Mouse (Mus musculus) 3T3-L1 (cell line): Measurements from ENCODE around the gene Pcyt1a.
"Not testable (repeated sequence)": the region's sequence is repeated elsewhere in the genome, so short reads cannot be mapped to it uniquely, and the experiment has no call there.

Experiments
- DNase-seq: peaks from one replicate; pipeline ENCODE4 v3.0.0-alpha.2; 2015; ENCODE audit warnings: low read depth, low spot score

Pcyt1a gene

DNA sequence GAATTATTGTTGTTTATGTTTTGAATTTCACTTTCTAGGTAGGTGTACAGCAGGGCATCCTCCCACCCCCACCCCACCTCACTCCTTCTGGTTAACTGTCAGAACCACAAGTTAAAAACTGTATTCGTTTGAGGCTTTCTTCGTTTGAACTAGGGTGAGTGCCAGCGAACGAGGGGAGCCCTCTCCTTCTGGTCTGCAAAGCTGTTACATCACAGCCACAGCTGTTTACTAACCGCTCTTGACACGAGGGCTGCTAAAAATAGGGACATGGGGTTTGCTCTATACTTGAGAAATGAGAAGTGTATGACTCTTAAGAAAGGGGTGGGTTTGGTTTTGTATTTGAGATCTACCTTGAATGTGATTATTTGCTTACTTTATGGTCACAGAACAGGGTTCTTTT, 3.3 kb downstream of the Pcyt1a start:
- DNase-seq: no peak

DNA sequence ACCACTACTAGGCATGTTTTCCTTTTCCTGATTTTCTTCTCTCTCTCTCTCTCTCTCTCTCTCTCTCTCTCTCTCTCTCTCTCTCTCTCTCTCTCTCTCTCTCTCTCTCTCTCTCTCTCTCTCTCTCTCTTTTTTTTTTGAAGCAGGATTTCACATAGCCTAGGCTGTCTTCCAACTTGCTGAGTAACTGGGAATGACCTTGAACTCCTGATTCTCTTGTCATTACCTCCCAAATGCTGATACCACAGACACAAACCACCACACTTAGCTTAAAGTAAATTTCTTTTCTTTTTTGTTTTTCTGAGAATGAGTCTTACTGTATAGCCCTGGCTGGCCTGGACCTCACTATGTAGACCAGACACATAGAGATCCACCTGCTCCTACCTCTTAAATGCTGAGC, 4.0 kb downstream of the Pcyt1a start:
- peak; percentile 29 for DNase-seq

DNA sequence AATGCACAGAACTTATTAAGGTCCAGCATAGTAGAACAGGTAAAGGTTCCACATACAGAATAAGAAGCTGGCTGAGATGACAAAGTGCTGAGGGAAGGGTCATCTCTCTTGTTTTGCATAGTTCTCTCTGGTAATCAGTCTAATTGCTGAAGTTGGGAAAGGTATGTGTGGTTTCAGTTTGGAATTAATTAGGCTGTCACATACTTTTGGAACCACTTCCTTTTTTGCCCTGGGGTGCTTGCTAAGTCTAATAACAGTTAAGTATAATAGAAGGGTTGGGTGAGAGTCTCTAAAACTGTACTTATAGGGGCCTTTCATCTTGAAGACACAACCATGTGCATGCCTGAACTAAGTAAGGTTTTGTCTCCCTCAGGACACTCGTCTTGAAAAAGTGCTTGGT, 5.9 kb downstream of the Pcyt1a start:
- DNase-seq: no peak

DNA sequence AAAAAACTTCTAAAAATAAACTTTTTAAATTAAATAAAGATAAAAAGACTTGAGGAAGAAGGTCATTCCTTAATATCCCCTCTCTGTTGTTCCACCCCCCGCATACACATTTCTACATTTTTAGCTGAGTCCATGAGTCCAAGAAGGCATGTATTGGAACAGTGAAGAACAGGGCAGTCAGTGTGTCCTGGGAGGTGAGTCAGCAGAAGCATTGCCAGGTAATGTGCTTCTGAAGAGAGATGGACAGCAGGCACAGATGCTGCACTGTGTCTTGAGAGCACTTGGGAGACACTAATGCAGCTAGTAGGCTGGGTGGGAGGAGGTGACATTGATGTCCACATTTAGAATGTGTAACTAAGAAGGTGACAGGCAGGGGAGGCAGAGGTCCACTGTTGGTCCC, 6.5 kb downstream of the Pcyt1a start:
- peak; percentile 37 for DNase-seq

DNA sequence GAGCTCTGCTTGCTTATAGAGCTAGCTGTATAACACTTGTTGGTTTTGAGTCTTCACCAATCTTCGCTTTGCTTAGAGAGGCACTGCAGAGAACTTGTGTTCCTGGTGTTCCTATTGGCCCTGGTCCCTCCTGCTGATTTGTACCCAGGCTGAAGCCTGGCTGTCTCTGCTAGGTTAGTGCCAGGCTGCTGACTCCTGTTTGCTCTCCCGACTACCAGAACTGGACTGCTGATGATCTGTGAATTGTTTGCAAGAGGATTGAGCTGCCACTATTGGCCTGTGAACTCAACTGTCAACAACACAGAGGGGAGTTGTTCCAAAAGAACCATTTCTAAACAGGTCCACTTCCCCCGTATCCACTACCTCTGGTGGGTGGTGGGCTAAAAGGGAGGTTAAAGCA, 10.7 kb downstream of the Pcyt1a start:
- DNase-seq: no peak

DNA sequence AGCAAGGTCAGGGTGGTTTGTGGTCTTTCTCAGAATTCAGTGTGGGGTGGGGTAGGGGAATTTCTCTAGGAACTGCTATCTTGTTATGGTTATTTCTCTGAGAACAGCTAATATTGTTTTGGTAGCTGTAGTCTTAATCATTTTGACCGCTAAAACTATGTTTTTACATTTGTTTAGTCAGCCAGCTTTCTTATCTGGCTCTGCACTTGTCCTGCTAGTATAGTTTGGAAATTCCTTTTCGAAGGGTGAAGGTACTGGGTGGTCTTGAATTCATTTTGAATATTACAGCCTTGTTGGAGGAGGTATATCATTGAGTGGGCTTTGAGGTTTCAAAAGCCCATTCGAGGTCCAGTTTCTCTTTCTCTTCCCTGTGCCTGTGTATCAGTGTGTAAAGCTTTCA, 13.9 kb downstream of the Pcyt1a start:
- DNase-seq: not testable (repeated sequence)

DNA sequence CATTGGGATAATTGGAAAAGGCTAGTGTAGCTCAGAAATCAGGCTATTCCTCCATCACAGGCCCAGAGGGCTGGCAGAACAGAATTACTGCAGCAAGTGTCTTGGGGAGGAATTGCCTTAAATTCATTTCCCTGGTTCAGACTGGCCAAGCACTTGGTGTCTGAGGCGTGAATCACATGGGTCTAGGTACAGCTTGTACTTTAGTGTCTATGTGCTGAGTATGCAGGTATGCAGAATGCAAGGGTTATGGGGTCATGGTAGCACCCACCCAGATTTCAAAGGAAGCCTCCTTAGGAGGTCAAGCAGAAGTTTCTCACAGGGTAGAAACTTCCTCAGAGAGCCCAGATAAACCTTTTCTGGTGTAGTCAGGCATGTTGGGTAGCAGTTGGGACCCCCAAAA, 14.8 kb downstream of the Pcyt1a start:
- DNase-seq: no peak

DNA sequence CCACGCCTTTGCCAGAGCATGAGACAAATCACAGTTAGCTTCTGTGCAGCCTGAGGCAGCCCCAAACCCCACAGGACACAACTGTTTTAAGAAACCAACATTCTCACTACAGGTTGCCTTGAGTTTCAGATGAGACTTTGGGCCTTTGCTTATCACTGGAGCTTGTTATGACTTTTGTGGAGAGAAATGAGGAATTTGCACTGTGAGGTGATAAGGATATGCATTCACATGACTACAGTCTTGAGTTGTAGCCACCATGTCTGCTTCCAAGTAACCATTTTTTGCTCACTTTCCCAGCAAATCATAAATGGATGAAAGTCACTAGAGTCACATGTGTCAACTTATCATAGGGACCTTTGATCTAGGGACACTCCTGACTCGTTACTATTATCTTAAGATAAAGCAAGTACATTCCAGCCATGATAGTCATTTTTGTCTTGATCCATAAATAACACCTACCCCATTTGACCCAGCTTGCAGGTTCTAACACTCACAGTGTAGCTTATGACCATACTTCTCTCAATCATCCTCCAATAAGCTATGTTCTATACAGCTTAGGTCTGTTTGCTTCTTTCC, 15.9 kb downstream of the Pcyt1a start:
- no peak for DNase-seq

DNA sequence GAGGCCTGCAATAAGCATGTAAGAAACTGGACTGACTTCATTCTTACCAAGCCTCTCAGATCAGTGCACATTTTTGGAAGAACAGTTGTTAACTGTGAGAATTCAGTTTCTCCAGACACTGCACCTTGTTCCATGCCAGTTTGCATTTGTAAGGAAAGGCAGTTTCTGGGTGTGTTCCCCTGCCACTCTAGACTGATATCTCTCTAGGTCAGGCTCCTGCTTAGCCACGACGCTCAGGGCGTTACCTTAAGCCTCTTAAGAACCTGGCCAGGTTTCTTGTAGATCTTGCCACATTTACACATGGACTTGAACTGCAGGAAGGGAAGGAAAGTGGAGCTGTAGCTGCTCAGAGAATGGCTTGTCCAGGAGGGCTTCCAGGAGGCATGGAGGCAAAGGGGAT, 18.9 kb downstream of the Pcyt1a start:
- DNase-seq: no peak

DNA sequence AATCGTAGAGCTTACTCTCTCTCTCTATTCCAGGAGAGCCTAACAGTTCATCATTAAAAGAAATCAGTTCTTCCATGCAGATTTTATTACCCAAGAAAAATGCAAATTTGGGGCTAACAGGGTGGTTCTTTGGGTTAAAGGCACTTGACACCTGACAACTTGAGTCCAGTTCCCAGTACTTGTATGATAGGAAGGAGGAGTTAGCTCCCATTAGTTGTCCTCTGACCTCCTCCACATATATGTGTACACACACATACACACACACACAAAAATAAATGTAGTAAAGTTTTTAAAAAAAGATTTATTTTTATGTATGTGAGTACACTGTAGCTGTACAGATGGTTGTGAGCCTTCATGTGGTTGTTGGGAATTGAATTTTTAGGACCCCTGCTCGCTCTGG, 19.4 kb downstream of the Pcyt1a start:
- no peak for DNase-seq

DNA sequence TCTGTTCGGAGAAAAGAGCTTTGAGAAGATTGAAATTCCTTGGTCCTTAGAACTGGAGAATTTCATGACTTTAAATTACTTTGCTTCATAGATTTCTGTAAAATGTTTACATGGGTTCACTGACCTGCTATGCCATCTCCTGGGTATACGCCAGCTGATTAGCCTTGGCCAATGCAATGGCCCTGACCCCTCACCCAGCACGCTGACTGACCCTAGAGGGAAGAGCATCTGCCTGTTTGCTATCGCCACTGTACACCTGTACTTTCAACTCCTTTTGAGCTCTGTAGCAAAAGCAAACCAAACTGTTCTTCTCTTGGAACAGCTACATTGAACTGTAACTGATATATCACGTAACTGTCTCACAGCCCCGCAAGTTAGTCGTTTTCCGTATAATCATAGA, 22.4 kb downstream of the Pcyt1a start:
- no peak for DNase-seq

DNA sequence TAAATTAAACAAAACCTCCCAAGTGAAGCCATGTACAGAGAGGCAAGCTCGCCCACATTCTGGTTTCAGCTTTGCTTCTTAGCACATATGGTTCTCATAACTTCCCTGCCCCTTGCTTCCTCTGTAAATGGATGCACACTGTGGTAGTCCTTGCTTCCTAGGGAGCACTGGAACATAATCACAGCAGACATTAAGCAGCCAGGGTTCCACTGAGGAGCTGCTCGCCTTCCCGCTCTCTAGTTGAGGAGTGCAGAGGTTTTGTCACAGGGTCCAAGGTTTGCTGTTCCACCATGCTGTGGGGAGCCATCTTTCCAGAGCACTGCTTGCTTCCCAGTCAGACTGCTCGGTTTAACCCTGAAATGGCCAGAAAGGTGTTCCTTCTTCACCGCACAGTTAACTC, 23.9 kb downstream of the Pcyt1a start:
- DNase-seq: no peak

DNA sequence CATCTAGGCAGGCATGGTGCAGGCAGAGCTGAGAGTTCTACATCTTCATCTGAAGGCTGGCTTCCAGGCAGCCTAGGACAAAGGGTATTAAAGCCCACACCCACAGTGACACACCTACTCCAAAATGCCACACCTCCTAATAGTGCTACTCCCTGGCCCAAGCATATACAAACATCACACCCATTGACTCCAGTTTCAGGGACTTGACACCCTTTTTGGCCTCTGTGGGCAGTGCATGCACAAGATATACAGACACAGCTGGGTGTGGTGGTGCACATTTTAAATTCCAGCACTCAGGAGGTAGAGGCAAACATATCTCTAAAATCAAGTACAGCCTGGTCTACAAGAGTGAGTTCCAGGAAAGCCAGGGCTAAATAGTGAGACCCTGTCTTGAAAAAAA, 25.4 kb downstream of the Pcyt1a start:
- no peak for DNase-seq

DNA sequence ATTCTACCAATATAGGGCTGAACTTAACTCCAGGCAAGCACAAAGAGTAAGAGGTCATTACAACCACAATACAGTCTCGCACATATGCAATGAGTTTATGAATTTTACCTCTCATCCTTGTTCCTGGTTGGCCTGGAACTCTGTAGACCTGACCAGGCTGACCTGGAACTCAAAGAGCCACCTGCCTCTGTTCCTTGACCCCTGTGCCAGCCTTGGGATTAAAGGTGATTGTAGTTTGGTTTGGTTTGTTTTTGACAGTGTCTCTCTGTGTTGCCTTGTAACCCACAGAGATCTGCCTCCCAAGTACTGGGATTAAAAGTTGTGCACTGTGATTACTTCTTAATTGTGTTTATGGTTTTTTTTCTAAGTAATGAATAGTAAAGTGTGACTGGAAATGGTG, 26.0 kb downstream of the Pcyt1a start:
- DNase-seq: no peak

DNA sequence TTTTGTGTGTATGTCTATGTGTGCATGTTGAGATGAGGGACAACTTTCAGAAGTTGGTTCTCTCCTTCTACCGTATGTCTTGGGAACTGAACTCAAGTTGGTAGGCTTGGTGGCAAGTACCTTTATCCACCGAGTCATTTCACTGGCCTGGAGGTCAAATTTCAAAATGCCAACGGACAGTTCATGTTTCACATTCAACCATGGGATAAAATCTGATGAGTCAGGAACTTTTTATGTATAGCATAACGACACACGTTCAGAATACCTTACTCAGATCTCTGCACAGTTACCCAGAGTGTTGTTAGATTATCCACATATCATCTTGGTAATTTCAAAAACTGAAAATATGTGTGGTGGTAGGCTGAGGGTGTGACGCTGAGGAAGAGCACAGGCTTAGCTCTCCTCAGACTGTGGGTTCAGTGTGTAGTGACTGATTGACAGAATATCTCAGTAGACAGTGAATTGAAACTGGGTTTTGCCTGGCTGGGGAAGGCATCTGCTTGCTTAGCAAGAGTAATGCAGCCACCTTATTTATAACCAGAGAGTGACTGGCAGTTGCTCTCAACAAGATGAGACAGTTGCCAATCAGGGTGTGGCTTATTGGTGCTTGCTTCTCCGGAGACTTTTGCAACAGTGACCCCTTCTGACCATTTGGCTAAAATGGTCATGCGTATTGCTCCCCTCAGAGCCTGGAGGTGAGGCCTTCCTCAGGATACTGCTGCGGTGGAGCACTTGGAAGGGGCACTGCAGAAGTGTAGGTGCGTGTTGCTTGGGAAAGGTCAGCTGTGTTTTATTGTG, 27.1 kb downstream of the Pcyt1a start:
- DNase-seq: peak; percentile 88

DNA sequence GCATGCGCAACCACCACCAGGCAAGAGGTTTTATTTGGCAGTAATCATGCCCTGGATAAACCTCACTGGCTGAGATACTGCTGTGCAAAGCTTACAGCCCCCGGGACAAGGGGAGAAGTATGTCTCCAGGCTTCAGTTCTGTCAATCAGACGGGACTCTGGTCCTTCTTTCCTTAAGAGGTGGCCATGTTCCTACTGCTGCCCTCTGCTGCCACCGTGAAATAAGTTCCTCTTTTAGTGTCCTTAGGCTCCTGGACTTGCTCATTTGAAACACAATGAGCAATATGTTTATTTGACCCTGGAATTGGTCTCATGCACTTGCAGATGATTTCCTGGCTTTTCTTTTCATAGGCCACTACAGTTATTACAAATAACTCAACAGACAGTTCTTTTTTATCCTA, 29.8 kb downstream of the Pcyt1a start:
- peak; percentile 28 for DNase-seq

DNA sequence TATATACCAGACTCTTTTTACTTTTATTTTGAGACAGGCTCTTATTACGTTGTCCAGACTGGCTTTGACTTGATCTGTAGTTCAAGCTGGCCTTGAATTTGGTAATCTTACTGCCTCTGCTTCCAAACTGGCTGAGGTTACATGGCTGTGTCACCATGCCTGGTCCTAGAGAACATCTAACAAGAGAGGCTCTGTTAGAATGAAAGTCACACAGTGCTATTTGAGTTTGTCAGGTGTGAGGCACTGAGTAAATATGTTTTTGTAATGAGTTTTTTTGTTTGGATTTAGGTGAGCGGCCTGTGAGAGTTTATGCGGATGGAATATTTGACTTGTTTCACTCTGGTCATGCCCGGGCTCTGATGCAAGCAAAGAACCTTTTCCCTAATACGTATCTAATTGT, 31.0 kb downstream of the Pcyt1a start:
- no peak for DNase-seq

DNA sequence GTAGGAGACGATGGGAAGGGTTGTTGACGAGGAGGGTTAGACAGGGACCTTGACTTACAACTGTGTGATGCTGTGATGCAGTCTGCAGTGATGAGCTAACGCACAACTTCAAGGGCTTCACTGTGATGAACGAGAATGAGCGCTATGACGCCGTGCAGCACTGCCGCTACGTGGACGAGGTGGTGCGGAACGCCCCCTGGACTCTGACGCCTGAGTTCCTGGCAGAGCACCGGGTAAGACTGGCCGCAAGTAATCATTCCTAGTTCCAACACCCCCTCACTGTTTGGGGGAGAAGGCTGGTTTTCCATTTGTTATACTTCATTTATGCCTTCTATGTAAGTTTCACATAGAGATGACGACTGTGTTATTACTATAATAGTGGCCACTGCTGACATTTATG, 32.2 kb downstream of the Pcyt1a start:
- no peak for DNase-seq

DNA sequence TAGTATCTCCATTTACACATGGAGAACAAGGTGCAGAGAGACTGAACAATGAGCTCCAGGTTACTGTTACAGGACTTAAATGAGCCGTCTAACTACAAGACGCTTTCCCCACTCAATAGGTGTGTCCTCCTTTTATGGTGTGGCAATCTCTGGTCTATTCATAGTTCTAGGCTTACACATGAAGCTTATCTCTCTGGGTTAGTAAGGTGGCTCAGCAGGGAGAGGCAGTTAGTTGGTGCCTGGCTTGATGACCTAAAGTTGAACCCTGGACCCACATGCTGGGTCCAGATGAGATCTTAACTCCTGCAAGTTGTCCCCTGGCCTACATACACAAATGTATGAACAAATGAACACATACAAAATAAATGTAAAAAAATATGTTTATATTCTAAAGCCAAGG, 32.7 kb downstream of the Pcyt1a start:
- DNase-seq: no peak

DNA sequence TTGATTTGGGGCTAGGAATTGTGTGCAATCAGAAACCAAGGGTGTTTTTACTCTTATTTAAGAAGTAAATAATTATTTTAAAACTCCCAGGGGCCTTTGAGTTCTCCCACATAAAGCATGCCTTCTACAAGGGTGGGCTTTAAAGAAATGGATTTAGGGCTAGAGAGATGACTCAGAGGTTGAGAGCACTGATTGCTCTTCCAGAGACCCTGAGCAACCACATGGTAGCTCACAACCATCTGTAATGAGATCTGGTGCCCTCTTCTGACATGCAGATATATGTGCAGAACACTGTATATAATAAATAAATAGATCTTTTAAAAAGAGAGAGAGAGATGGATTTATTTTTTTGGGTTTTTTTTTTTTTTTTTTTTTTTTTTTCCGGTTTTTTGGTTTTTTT, 34.2 kb downstream of the Pcyt1a start:
- peak; percentile 57 for DNase-seq

DNA sequence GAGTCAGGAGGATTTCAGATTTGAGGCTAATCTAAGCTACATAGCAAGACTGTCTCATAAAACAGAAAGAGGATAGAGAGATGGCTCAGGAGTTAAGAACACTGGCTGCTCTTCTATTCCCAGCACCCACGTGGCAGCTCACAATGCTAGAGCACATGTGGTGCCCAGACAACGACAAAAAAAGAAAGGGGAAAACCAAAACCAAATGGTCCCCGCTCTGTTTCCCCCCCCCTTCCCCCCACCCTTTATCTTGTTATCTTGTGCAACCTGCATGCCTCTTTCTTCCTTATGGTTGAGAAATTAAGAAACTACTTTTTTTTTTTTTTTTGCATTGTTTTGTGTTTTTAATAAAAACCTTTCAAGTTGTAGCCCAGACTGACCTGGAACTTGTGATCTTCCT, 37.8 kb downstream of the Pcyt1a start:
- DNase-seq: no peak

DNA sequence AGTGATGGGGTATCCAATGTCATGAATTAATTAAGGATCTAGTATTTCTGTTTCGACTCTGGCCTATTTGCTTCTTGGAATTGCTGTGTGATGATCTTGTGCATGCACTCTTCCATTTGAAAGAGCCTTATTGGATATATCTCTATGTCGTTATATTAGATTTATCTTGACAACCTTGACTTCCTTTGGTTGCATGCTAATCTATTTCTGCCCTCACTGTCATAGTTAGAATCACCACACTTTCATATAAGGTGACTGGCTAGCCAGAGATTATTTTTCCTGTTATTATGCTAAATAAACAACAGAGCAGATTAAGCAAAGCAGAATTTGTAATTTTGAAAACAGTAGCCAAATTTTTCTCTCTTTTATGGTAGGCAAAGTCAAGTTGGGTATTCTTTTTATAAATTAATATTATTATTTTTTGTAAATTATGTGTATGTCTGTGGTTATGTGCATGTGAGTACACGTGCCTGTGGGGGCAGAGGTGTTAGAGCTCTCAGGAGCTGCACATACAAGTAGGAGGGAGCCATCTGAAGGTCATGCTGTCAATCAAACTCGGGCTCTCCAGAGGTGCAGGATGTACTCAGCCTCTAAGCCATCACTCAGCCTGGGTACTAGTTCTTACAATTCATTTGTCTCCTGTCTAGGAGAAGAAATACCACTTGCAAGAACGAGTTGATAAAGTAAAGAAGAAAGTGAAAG, 38.8 kb downstream of the Pcyt1a start:
- DNase-seq: no peak
